In the genomic region with DNA sequence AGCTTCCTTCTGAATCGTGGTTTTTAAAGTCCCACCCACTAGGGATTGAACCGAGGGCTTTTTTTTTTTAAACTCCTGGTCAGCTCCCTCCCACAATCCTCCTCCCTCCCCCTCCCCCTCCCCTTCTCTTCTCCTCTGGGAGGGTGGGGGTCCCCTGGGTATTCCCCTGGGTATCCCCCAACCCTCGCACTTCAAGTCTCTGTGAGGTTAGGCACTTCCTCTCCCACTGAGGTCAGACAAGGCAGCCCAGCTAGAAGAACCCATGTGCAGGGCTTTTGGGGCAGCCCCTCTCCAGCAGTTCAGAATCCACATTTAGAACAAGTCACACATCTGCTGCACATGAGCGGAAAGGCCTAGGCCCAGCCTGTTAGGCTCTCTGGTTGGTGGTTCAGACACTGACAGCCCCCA, we compare ENCODE assay signal across 19 mouse cellular contexts.
DNase-seq lines count a peak whose midpoint lies in the region; ATAC-seq and TF ChIP-seq lines count a peak whose summit lies in the region.
"Had no signal": no experiment of that assay in that cellular context is flagged by ENCODE, and none has a peak within 500 bp of the region (broad histone marks: within the 10 kb centered on the region; RNA-seq: fewer than 3 reads in every experiment).

No protein-coding gene starts in this region.

- no peak overlapping the region for H3K4me3 ChIP-seq in liver, postnatal 0 days (ENCODE audit: low read depth, low read length)
- no peak overlapping the region for H3K4me3 ChIP-seq in liver, embryonic 11.5 days (ENCODE audit: low read depth, low read length)
- no peak overlapping the region for H3K4me3 ChIP-seq in hindbrain, embryonic 13.5 days
- H3K4me3 ChIP-seq: forebrain, embryonic 10.5 days; heart, embryonic 15.5 days; hindbrain, embryonic 12.5 days; limb, embryonic 10.5 days; liver, embryonic 15.5 days had no signal

- H3K9ac ChIP-seq in liver, postnatal 0 days (replicated peaks), result no peak overlapping the region
- H3K9ac ChIP-seq in liver, embryonic 11.5 days (ENCODE audit: low read depth, low read length), result no peak overlapping the region
- no peak overlapping the region for H3K9ac ChIP-seq in hindbrain, embryonic 13.5 days
- H3K9ac ChIP-seq: heart, embryonic 15.5 days; hindbrain, embryonic 12.5 days; liver, embryonic 15.5 days had no signal

- peaks cover 15% of the 10 kb centered on the region; the same call in 1 of the 2 replicates for H3K4me1 ChIP-seq in liver, postnatal 0 days (ENCODE audit: insufficient read depth)
- peaks cover 8% of the 10 kb centered on the region for H3K4me1 ChIP-seq in liver, embryonic 11.5 days (replicated peaks; ENCODE audit: control insufficient read depth, insufficient read depth, low read length)
- peaks cover 56% of the 10 kb centered on the region for H3K4me1 ChIP-seq in hindbrain, embryonic 13.5 days (replicated peaks)

- DNase-seq in liver, postnatal 0 days, result no peak
- DNase-seq in liver, embryonic 11.5 days (ENCODE audit: low spot score), result no peak
- peak; percentile 37 for DNase-seq in T-cell, adult 2 months (ENCODE audit: low spot score)
- DNase-seq in urinary bladder, postnatal 10 days (ENCODE audit: low spot score), result no peak
- no peak for DNase-seq in kidney, postnatal 25 days
- DNase-seq: cerebellum, adult 11 months; kidney, adult 11 months; kidney, postnatal 10 days; lung, postnatal 14 days; right cerebral cortex, postnatal 14 days had no signal

- no peaks in the 10 kb centered on the region for H3K27me3 ChIP-seq in liver, postnatal 0 days (ENCODE audit: insufficient read depth, low read length)
- H3K27me3 ChIP-seq in liver, embryonic 11.5 days (replicated peaks; ENCODE audit: control insufficient read depth, insufficient read depth, low read length), result no peaks in the 10 kb centered on the region
- H3K27me3 ChIP-seq in hindbrain, embryonic 13.5 days, result no peaks in the 10 kb centered on the region
- H3K27me3 ChIP-seq: heart, embryonic 15.5 days; hindbrain, embryonic 12.5 days; liver, embryonic 15.5 days; Patski had no signal

- peak overlapping the region; percentile 22; the same call in 1 of the 2 replicates for H3K27ac ChIP-seq in liver, postnatal 0 days (ENCODE audit: low read depth)
- H3K27ac ChIP-seq in liver, embryonic 11.5 days (ENCODE audit: low read depth, low read length), result no peak overlapping the region
- H3K27ac ChIP-seq in hindbrain, embryonic 13.5 days, result no peak overlapping the region
- H3K27ac ChIP-seq: forebrain, embryonic 10.5 days; heart, embryonic 15.5 days; hindbrain, embryonic 12.5 days; limb, embryonic 10.5 days; liver, embryonic 15.5 days had no signal

- no peak for ATAC-seq in liver, postnatal 0 days
- ATAC-seq in liver, embryonic 11.5 days (replicated peaks; ENCODE audit: low FRiP score), result no peak
- peak; percentile 66 for ATAC-seq in neutrophil, adult 5-6 weeks (ENCODE audit: extremely low read depth, insufficient number of reproducible peaks, low FRiP score, poor library complexity, severe bottlenecking)
- ATAC-seq in hindbrain, embryonic 13.5 days (ENCODE audit: low FRiP score), result no peak
- ATAC-seq: Patski had no signal

- TF ChIP-seq CTCF in liver, postnatal 0 days (IDR thresholded peaks at IDR 0.05; ENCODE audit: low read depth), result no peak

- no peaks in the 10 kb centered on the region for H3K9me3 ChIP-seq in liver, postnatal 0 days (ENCODE audit: low read length)
- no peaks in the 10 kb centered on the region for H3K9me3 ChIP-seq in liver, embryonic 11.5 days (ENCODE audit: control insufficient read depth, low read length)
- no peaks in the 10 kb centered on the region for H3K9me3 ChIP-seq in hindbrain, embryonic 13.5 days
- H3K9me3 ChIP-seq: forebrain, embryonic 10.5 days; heart, embryonic 15.5 days; hindbrain, embryonic 12.5 days; limb, embryonic 10.5 days; liver, embryonic 15.5 days had no signal

- no peak for TF ChIP-seq EP300 in liver, postnatal 0 days (IDR thresholded peaks at IDR 0.05; ENCODE audit: low read depth)

- H3K4me2 ChIP-seq in liver, postnatal 0 days (ENCODE audit: low read depth, low read length), result no peak overlapping the region
- no peak overlapping the region for H3K4me2 ChIP-seq in liver, embryonic 11.5 days
- no peak overlapping the region for H3K4me2 ChIP-seq in hindbrain, embryonic 13.5 days
- H3K4me2 ChIP-seq: heart, embryonic 15.5 days; hindbrain, embryonic 12.5 days; liver, embryonic 15.5 days; midbrain, embryonic 11.5 days had no signal

- H3K36me3 ChIP-seq in liver, postnatal 0 days (replicated peaks; ENCODE audit: insufficient read depth, low read length), result 0 out of 2 replicates have a peak, but pooled peaks cover 10% of the 10 kb centered on the region
- H3K36me3 ChIP-seq in liver, embryonic 11.5 days (ENCODE audit: control insufficient read depth, insufficient read depth, low read length), result peaks cover 3% of the 10 kb centered on the region; the same call in 1 of the 2 replicates
- peaks cover 17% of the 10 kb centered on the region for H3K36me3 ChIP-seq in hindbrain, embryonic 13.5 days

- 44% methylated on average over 4 of the region's 4 CpGs for WGBS in liver, postnatal 0 days (ENCODE audit: insufficient replicate concordance)
- 55% methylated on average over 4 of the region's 4 CpGs for WGBS in liver, embryonic 11.5 days
- WGBS in hindbrain, embryonic 13.5 days, result 72% methylated on average over 4 of the region's 4 CpGs
